Mouse (Mus musculus): ENCODE data around the gene Cyth1. TPM values are rescaled to one million over a fixed set of nuclear protein-coding genes. Genes with fewer than 3 reads are reported as not detected.

The Cyth1 gene
- polyA plus RNA-seq, 1 experiment: 47.7 TPM

DNA sequence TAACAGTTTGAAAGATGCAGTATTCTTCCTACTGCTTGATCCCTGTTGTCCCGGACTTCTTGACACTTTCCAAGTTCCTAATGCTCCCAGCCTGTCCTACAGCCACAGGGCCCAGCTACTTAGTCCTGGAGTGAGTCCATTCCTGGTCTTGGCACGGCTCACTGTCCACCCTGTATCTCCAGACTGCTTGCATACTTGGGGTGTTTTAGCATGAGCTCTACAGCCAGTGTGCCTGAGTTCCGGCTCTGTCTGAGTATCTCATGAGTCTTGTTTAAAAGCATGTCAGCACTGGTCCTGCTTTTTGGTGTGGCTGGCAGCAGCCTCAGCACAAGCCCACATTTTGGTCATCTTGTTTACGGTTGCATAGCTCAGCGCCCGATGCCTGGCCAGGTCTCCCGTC is 73.6 kb downstream of the Cyth1 start:
- no peaks in the 10 kb centered on the region for H3K27me3 ChIP-seq (ENCODE audit: control insufficient read depth, insufficient read depth, low read length)
- no peaks in the 10 kb centered on the region for H3K4me1 ChIP-seq (ENCODE audit: control insufficient read depth, insufficient read depth, insufficient read length)
- H3K27ac ChIP-seq (ENCODE audit: insufficient read depth, low read length): no peak overlapping the region
- no peak for DNase-seq (ENCODE audit: low read depth in 1 of 2, low spot score in 2 of 2)
- peaks cover 53% of the 10 kb centered on the region for H3K36me3 ChIP-seq (ENCODE audit: control insufficient read depth, insufficient read depth, low read length)
- H3K4me3 ChIP-seq (ENCODE audit: extremely low read depth, insufficient read depth, insufficient read length): no peak overlapping the region
- TF ChIP-seq POLR2A (IDR thresholded peaks at IDR 0.05; ENCODE audit: low read depth, low read length) (no peak), CTCF (IDR thresholded peaks at IDR 0.05; ENCODE audit: extremely low read depth, insufficient read depth, insufficient read length, insufficient replicate concordance) (no peak)
- 94% methylated on average over 7 of the region's 7 CpGs for WGBS

DNA sequence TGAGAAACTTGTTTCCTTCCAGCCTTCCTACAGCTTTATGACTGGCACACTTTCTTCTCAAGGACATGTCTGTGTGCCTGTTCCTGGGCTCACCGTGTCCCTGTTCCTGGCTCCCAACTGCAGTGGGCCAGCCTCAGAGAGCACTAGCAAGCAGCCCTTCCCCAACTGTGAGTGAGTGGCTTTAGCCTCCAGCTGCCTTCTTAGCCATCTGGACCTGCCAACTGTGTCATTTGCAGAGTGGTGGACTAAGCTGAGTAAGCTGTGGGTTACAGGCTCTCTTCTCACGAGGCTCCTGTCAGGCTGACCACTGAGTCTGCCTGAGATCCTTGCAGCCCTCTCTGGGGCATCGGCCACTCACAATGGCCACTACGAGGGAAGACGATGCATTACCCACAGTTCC is 75.6 kb downstream of the Cyth1 start:
- no peak overlapping the region for H3K27ac ChIP-seq (ENCODE audit: insufficient read depth, low read length)
- DNase-seq (ENCODE audit: low read depth in 1 of 2, low spot score in 2 of 2): no peak
- WGBS: 83% methylated on average over 5 of the region's 5 CpGs
- no peaks in the 10 kb centered on the region for H3K27me3 ChIP-seq (ENCODE audit: control insufficient read depth, insufficient read depth, low read length)
- peaks cover 54% of the 10 kb centered on the region for H3K36me3 ChIP-seq (ENCODE audit: control insufficient read depth, insufficient read depth, low read length)
- no peak overlapping the region for H3K4me3 ChIP-seq (ENCODE audit: extremely low read depth, insufficient read depth, insufficient read length)
- H3K4me1 ChIP-seq (ENCODE audit: control insufficient read depth, insufficient read depth, insufficient read length): no peaks in the 10 kb centered on the region
- TF ChIP-seq POLR2A (IDR thresholded peaks at IDR 0.05; ENCODE audit: low read depth, low read length) (no peak), CTCF (IDR thresholded peaks at IDR 0.05; ENCODE audit: extremely low read depth, insufficient read depth, insufficient read length, insufficient replicate concordance) (no peak)

DNA sequence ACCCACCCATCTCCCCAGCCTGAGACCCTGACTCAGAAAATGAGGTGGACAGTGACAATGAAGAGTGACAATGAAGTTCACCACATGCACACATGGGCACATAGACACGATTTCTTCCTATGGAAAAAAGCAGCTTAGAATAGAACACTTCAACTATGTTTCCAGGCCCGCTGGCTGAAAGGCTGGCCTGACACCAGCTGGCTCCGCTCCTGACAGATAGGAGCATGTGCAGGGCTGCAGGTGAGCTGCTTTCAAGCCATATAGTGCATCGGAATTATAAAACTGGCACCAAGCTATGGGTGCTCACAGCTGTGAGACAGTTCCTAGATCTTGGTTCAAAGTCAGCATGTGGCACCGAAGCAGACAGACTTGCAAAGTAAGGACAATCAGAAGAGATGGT is 78.1 kb downstream of the Cyth1 start:
- DNase-seq (ENCODE audit: low read depth in 1 of 2, low spot score in 2 of 2): no peak
- Histone ChIP-seq H3K27ac (ENCODE audit: insufficient read depth, low read length) (no peak overlapping the region), H3K27me3 (ENCODE audit: control insufficient read depth, insufficient read depth, low read length) (no peaks in the 10 kb centered on the region), H3K4me3 (ENCODE audit: extremely low read depth, insufficient read depth, insufficient read length) (no peak overlapping the region), H3K4me1 (ENCODE audit: control insufficient read depth, insufficient read depth, insufficient read length) (no peaks in the 10 kb centered on the region), H3K36me3 (ENCODE audit: control insufficient read depth, insufficient read depth, low read length) (peaks cover 52% of the 10 kb centered on the region)
- TF ChIP-seq CTCF (IDR thresholded peaks at IDR 0.05; ENCODE audit: extremely low read depth, insufficient read depth, insufficient read length, insufficient replicate concordance): no peak
- TF ChIP-seq POLR2A (IDR thresholded peaks at IDR 0.05; ENCODE audit: low read depth, low read length): no peak
- whole genome bisulfite sequencing: 84% methylated on average over 5 of the region's 5 CpGs

DNA sequence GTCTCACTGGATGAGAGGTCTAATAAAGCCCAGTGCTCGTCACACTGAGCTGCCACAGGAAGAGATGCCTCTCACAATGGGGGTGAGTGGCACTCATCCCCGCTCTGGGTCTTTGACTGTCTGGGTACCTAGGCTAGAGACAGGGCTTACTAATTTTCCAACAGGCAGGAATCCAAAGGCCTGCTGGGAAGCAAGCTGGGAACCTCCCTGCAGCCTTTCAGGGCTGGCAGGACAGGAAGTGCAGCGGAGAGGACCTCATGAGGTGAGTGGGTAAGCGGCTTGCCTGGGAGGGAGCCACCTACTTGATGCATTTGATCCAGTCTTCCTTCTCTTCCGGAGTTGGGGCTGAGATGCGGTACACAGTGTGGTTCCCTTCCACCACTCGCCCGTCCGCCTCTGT is 79.7 kb downstream of the Cyth1 start:
- DNase-seq (ENCODE audit: low read depth in 1 of 2, low spot score in 2 of 2): no peak
- 92% methylated on average over 9 of the region's 9 CpGs for WGBS
- no peaks in the 10 kb centered on the region for H3K27me3 ChIP-seq (ENCODE audit: control insufficient read depth, insufficient read depth, low read length)
- H3K4me1 ChIP-seq (ENCODE audit: control insufficient read depth, insufficient read depth, insufficient read length): no peaks in the 10 kb centered on the region
- H3K4me3 ChIP-seq (ENCODE audit: extremely low read depth, insufficient read depth, insufficient read length): no peak overlapping the region
- TF ChIP-seq POLR2A (IDR thresholded peaks at IDR 0.05; ENCODE audit: low read depth, low read length): no peak
- H3K36me3 ChIP-seq (ENCODE audit: control insufficient read depth, insufficient read depth, low read length): peaks cover 55% of the 10 kb centered on the region
- H3K27ac ChIP-seq (ENCODE audit: insufficient read depth, low read length): no peak overlapping the region

DNA sequence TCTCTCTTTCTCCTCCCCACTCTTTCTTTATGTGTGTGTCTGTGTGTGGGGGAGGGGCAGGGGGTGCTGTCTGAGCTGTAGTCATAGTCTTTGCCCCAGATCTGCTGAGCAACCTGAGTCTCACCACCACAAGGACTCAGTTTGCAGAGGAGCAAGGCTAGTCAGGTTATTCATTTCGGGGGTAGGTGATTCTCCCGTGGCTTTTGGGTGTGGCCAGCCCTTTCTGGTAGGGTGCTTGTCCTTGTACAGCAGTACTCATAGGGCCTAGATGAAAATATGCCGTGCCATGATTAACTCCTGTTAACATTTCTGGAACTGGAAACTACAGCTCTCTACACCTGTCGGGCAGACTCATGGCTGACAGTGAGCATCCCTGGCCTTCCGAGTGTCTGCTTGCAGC is 81.8 kb downstream of the Cyth1 start:
- Histone ChIP-seq H3K36me3 (ENCODE audit: control insufficient read depth, insufficient read depth, low read length) (peaks cover 58% of the 10 kb centered on the region), H3K27me3 (ENCODE audit: control insufficient read depth, insufficient read depth, low read length) (no peaks in the 10 kb centered on the region), H3K27ac (ENCODE audit: insufficient read depth, low read length) (no peak overlapping the region), H3K4me1 (ENCODE audit: control insufficient read depth, insufficient read depth, insufficient read length) (no peaks in the 10 kb centered on the region), H3K4me3 (ENCODE audit: extremely low read depth, insufficient read depth, insufficient read length) (no peak overlapping the region)
- WGBS: 85% methylated on average over 5 of the region's 5 CpGs
- no peak for DNase-seq (ENCODE audit: low read depth in 1 of 2, low spot score in 2 of 2)
- TF ChIP-seq CTCF (IDR thresholded peaks at IDR 0.05; ENCODE audit: extremely low read depth, insufficient read depth, insufficient read length, insufficient replicate concordance) (no peak), POLR2A (IDR thresholded peaks at IDR 0.05; ENCODE audit: low read depth, low read length) (no peak)

DNA sequence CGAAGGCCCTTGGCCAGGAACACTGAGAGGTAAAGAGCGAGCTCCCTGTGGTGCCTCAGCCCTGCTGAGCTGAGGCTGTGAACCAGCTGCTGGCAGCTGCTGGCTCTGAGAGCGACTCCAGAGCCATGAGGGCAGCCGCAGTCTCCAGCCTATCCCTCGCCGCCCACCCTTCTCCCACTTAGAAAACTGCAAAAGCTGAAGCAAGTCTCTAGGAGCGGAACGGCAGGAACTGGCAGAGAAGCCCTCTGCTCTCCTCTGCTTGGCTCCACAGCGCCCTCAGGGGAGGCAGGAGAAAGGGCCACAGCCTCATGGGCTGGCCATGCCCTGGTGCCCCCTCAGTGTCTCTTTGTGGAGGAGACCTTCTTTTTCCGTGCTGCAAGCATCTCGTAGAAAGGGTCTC is 82.7 kb downstream of the Cyth1 start:
- peaks cover 58% of the 10 kb centered on the region for H3K36me3 ChIP-seq (ENCODE audit: control insufficient read depth, insufficient read depth, low read length)
- no peaks in the 10 kb centered on the region for H3K27me3 ChIP-seq (ENCODE audit: control insufficient read depth, insufficient read depth, low read length)
- DNase-seq (ENCODE audit: low read depth in 1 of 2, low spot score in 2 of 2): no peak
- TF ChIP-seq CTCF (IDR thresholded peaks at IDR 0.05; ENCODE audit: extremely low read depth, insufficient read depth, insufficient read length, insufficient replicate concordance) (no peak), POLR2A (IDR thresholded peaks at IDR 0.05; ENCODE audit: low read depth, low read length) (no peak)
- no peak overlapping the region for H3K27ac ChIP-seq (ENCODE audit: insufficient read depth, low read length)
- no peaks in the 10 kb centered on the region for H3K4me1 ChIP-seq (ENCODE audit: control insufficient read depth, insufficient read depth, insufficient read length)
- no peak overlapping the region for H3K4me3 ChIP-seq (ENCODE audit: extremely low read depth, insufficient read depth, insufficient read length)
- 91% methylated on average over 11 of the region's 11 CpGs for WGBS

DNA sequence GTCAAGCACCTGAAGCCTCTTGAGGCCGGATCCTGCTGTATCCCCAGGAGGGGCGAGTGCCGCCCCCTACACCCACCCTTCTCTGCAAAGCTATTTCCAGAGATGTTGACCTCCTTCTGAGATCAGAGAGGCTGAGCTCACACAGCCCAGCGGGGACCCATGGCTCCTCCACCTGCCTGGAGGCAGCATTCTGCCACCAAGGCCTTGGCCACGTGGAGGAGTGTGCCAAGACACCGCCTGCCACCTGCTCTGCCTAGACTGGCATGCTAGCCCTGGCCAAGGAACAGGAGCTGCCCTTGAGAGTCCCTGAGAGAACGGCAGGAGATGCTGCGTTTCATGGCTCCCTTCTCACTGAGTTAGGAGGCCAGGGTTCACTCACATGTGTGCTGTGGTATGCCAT is 83.8 kb downstream of the Cyth1 start:
- peaks cover 58% of the 10 kb centered on the region for H3K36me3 ChIP-seq (ENCODE audit: control insufficient read depth, insufficient read depth, low read length)
- no peak for DNase-seq (ENCODE audit: low read depth in 1 of 2, low spot score in 2 of 2)
- no peak overlapping the region for H3K27ac ChIP-seq (ENCODE audit: insufficient read depth, low read length)
- no peak for TF ChIP-seq POLR2A (IDR thresholded peaks at IDR 0.05; ENCODE audit: low read depth, low read length)
- no peak for TF ChIP-seq CTCF (IDR thresholded peaks at IDR 0.05; ENCODE audit: extremely low read depth, insufficient read depth, insufficient read length, insufficient replicate concordance)
- H3K4me1 ChIP-seq (ENCODE audit: control insufficient read depth, insufficient read depth, insufficient read length): no peaks in the 10 kb centered on the region
- 91% methylated on average over 8 of the region's 8 CpGs for WGBS
- no peak overlapping the region for H3K4me3 ChIP-seq (ENCODE audit: extremely low read depth, insufficient read depth, insufficient read length)
- H3K27me3 ChIP-seq (ENCODE audit: control insufficient read depth, insufficient read depth, low read length): no peaks in the 10 kb centered on the region
